Mouse (Mus musculus): ENCODE measurements around the gene Tnrc18.

The Tnrc18 gene

DNA sequence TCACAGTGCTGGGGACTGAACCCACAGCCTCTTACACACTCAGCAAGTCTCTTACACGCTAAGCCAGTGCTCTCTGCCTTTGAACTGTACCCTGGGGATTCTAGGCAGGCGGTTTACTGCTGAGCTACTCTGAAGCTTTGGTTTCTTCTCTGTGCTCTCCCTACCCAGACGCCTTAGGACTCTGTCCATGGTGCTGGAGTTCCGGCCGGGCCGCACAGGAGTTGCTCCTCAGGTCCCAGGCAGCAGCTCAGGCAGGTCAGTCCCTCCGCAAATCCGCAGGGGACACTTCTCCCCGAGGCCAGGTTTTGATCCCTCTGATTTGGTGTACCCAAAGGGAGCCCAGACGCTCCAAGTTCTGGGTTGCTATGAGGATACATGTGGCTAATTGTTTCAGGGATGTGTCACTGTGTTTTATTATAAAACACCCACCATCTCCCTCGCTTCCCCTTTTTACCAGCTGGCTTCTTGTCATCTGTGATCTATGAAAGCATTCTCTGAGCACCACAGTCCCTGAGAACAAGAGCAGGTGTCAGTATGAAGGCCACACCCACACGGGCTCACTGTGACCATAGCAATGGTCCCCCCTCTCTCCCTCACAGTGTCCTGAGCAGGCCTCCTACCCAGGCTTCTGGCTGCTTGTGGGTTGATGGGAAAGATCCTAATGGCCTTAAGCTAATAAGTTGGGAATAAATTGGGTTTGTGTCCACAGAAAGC is 122.7 kb downstream of the Tnrc18 start:
- peak; percentile 44 for DNase-seq (ENCODE audit: extremely low spot score, low read depth, low spot score)

DNA sequence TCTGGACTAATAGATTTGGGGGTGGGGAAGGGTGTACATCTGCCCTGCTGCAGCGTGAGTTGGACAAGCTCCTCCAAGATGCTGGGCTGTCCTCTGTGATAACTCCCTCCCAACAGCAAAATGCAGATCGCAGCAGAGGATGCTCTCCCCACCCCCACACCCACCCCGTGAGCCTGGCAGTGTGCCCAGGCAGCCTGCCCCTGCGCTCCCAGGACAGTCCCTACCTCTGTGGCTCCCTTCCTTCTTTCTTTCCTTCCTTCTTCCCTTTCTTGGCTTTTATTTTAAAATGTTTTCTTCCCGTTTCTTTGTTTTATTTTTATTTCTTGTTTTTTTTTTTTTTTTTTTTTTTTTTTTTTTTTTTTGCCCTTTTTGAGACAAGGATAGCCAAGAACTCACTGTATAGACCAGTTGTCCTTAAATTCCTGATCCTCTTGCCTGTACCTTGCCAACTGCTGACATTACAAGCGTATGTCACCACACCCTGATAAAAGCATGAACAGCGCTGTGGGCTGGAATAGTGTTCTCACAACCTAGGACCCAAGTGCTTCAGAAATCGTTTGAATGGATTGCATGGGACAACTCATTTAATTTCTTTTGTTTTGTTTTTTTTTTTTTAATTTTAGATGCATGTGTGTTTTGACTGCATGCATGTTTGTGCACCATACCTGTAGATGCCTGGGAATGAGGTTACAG is 123.6 kb downstream of the Tnrc18 start:
- no peak for DNase-seq (ENCODE audit: extremely low spot score, low read depth, low spot score)

DNA sequence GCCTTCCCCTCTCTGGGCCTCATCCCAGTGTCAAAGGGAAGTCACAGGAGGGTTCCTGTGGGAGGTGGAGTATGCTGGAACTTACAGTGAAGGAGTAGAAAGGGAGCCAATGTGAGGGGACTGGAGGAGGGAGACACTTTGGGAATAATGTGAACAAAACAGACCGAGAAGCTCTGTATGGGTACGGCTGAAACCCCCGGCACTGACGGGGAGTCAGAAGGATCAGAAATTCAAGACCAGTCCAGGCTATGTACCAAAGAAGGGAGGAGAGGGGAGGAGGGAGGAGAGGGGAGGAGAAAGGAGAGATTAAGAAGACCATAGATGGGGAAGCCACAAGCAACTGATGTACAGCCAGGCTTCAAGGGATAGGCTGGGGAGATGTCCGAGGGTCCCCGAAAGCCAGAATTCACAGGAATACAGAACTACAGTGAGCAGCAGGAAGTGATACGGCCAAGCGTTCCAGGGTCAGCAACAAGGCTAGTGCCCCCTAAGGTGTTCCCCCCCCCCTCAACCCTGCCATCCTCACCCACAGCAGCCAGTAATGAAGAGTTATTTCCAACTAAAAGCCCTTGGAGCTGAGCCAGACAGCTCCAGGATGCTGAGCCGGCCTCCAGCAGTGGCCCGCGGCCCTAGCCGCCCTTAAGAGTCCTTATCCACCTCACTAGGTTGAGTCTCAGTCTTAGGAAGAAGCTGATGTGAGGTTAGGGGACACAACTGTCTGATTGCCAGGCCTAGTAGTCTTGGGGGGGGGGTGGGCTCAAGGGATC is 124.3 kb downstream of the Tnrc18 start:
- no peak for DNase-seq (ENCODE audit: extremely low spot score, low read depth, low spot score)

DNA sequence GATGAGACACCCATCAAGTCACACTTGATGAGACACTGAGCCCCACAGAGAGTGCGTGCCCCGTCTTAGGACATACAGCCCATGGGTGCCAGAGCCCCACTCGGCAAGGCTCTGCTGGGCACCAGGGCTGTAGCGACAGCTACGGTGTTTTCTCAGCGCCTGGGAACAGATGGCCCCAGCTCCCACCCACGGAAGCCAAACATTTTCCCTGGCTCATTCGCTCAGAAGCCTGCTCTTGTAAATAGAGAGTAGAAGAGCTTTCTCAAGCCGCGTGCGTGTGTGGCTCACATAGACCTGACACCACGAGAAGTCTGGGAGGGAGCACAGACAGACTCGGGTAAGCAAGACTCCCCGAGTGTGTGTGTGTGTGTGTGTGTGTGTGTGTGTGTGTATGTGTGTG is 125.2 kb downstream of the Tnrc18 start, which contains the start of gene Slc29a4:
Gene Slc29a4 (plus strand): TSS at position 265 of the 400 bp plus-strand sequence.
- DNase-seq (ENCODE audit: extremely low spot score, low read depth, low spot score) = no peak

DNA sequence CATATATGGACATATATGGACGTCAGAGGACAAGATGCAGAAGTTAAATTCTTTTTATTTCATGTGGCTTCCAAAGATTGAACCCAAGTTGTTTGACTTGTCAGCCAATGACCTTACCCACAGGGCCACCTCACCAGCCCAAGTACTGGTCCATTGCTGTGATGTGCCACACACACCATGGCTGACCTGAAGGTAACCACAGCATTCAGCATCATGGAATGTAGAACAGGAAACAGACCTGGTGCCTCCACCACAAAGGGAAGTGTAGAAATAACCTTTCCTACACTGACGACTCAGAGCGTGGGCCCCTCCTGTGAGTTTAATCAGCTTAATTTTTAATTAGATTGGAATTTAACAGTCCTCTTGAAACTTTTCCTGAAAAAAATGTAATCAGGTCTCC is 127.1 kb downstream of the Tnrc18 start:
- no peak for DNase-seq (ENCODE audit: extremely low spot score, low read depth, low spot score)

DNA sequence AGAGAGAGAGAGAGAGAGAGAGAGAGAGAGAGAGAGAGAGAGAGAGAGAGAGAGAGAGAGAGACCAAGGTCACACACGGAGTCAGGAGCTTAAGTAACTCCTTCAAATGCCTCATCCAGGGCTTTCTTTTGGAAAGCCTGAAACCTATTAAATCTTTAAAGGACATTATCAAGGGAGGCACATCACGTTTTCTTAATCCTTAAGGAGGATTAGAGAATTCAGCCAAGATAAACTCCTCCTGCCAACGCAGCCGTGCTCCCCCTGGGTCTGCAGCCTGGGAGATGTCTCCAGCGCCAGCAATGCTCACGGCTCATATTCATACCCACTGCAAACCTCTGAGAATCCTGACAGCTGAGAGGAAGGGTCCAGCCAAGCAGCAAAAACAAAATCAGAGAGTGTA is 128.6 kb downstream of the Tnrc18 start:
- no peak for DNase-seq (ENCODE audit: extremely low spot score, low read depth, low spot score)

DNA sequence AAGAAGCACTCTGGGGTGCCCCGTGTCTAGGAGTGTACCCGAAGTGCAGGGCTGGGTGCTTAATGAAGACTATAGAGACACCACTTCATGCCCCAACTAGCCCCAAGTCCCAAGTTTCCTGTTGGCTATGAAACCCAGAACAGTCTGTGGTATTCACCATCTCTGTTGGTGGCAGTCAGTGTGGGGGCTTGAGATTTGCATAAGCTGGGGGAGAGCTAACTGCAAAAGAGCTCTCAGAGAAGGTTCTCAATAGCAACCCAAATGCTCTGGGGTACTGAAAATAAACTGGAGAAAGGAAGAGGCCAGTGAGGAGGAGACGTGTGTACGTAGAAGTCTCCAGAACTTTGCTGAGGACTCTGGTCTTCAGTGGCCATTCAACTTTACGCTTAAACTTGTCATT is 134.9 kb downstream of the Tnrc18 start:
- DNase-seq (ENCODE audit: extremely low spot score, low read depth, low spot score) = no peak

DNA sequence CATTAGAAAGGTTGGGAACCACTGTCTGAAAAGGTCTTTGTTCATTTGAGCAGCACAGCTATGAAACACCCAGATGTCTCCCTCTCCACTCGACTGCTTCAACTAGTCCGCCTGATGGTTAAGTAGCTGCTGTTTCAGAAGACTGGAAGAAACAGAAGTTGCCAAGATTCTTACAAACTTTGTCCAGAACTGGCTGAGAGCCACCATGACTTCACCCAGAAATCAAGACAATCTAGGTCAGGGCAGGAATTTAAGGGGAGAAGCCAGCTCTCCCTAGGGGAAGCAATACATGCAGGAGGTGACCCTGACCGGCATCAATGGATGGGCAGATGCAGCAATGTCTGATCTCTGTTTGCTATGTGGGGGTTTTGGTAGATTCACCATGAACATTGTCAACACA is 135.6 kb downstream of the Tnrc18 start:
- no peak for DNase-seq (ENCODE audit: extremely low spot score, low read depth, low spot score)

DNA sequence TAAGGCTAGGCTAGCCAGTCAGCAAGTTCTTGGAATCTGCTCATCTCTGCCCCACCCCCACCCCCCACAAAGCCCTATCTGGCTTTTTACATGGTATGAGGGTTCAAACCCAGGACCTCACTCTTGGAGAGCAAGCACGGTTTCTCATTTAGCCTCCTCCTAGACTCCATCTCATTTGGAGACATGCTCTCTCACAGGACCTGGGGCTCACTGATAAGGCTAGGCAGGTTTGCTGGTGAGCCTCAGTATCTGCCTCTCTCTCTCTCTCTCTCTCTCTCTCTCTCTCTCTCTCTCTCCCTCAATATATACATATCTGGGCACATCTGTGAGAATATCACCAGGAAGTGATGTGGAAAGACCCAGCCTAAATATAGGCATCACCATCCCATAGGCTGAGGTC is 138.4 kb downstream of the Tnrc18 start:
- DNase-seq (ENCODE audit: extremely low spot score, low read depth, low spot score) = no peak

DNA sequence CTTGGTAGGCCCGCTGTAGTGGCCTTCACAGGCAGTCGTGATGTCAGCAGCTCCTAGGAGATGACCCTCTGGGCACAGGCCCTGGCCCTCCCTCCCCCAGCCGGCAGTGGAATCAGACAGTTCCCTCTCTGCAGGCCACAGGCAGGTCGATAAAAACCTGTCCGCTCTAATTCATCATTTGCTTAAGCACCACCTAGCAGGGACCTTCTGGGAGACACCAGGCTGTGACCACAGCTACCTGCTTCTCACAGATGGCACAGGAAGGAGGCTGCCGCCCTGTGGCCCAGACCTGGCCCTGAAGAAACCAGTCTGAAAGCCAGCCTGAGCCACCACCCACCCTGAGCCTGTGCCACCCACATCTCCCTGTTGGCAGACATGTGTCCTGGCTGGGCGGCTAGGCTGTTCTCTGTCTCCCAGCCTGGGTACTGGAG is 139.3 kb downstream of the Tnrc18 start:
- no peak for DNase-seq (ENCODE audit: extremely low spot score, low read depth, low spot score)

Data from hindlimb bud, embryonic 11.5 days (tissue).